Mouse (Mus musculus) olfactory bulb, adult 2 months (tissue): Measurements from ENCODE around the gene Bcar3.

ENCODE experiments used
- CTCF ChIP-seq: fragments of 200-500 bp; IDR thresholded peaks from 2 replicates; pipeline ENCODE4 v1.5.1; 2012; ENCODE audit warnings: low read depth, mild to moderate bottlenecking, low read length, moderate library complexity; ENCODE audit not compliant: insufficient read depth
- POLR2A ChIP-seq: fragments of 200-500 bp; IDR thresholded peaks from 2 replicates; pipeline ENCODE4 v1.6.1; 2012; ENCODE audit warnings: mild to moderate bottlenecking, low read depth, low read length, moderate library complexity; ENCODE audit not compliant: insufficient read depth

- TF ChIP-seq CTCF (no peak), POLR2A (no peak)
Measured at GRCm38 (mm10) chr3:122458743-122459142, 164.8 kb downstream of the Bcar3 start.
